Mouse (Mus musculus) lung, embryonic 16.5 days (tissue): Measurements from ENCODE around the gene Tmem161b. TPM values are rescaled to one million over a fixed set of nuclear protein-coding genes. Genes with fewer than 3 reads are reported as not detected.
"Not testable (repeated sequence)": the region's sequence is repeated elsewhere in the genome, so short reads cannot be mapped to it uniquely, and the experiment has no call there.

Experiments used
- ATAC-seq: fragments of 200-750 bp; cut with Nextera tagmentation; 2 replicates; pipeline ENCODE4 v1.8.0; 2017; ENCODE audit warnings: low read depth, mild to moderate bottlenecking, moderate library complexity
- H3K27ac ChIP-seq: fragments of 300-500 bp; sonication (generic); 2 replicates; pipeline ENCODE4 v1.5.1; 2014; ENCODE audit warnings: mild to moderate bottlenecking, control low read depth, low read length
- H3K27me3 ChIP-seq: fragments of 300-500 bp; sonication (generic); 2 replicates; pipeline ENCODE4 v1.6.1; 2014; ENCODE audit warnings: low read depth, low read length, mixed read lengths; ENCODE audit not compliant: control insufficient read depth, insufficient read depth
- H3K36me3 ChIP-seq: fragments of 300-500 bp; sonication (generic); 2 replicates; pipeline ENCODE4 v1.6.1; 2014; ENCODE audit warnings: low read length; ENCODE audit not compliant: control insufficient read depth, insufficient read depth
- H3K4me1 ChIP-seq: fragments of 300-500 bp; sonication (generic); replicated peaks from 2 replicates; pipeline ENCODE4 v1.6.1; 2014; ENCODE audit warnings: low read length, mixed read lengths; ENCODE audit not compliant: control insufficient read depth, insufficient read depth
- H3K4me2 ChIP-seq: fragments of 300-500 bp; sonication (generic); 2 replicates; pipeline ENCODE4 v1.6.1; 2014; ENCODE audit warnings: low read depth, low read length, control low read depth
- H3K4me3 ChIP-seq: fragments of 300-500 bp; sonication (generic); 2 replicates; pipeline ENCODE4 v1.5.1; 2014; ENCODE audit warnings: mild to moderate bottlenecking, low read length, control low read depth
- H3K9ac ChIP-seq: fragments of 300-500 bp; sonication (generic); 2 replicates; pipeline ENCODE4 v1.6.1; 2014; ENCODE audit warnings: low read length, control low read depth
- H3K9me3 ChIP-seq: fragments of 300-500 bp; sonication (generic); 2 replicates; pipeline ENCODE4 v1.6.1; 2016; ENCODE audit warnings: low read length; ENCODE audit not compliant: control insufficient read depth
- WGBS: fragments of 180-500 bp; shearing (Covaris S2); extraction: QIAGEN DNeasy Blood & Tissue Kit; methylation state at CpG from one replicate; pipeline ENCODE4 v1.1.7; 2014; 5-methylcytosine and 5-hydroxymethylcytosine counted together
- polyA plus RNA-seq: library from polyadenylated mRNA; unstranded; fragments of >200 nt; fragmentation: Nextera tagmentation; extraction: Ambion mirVana; gene quantifications from 2 replicates; pipeline ENCODE4 v1.2.1, GENCODE M21; 2015

Gene Tmem161b
- 12.4 and 14.6 TPM in 2 replicates for polyA plus RNA-seq

GRCm38 (mm10) chr13:84221820-84222681, at the start of gene Tmem161b:
Tmem161b (plus strand) TSS chr13:84222296.
- under 1% methylated on average over 50 of the region's 52 CpGs for WGBS
- Histone ChIP-seq H3K9me3 (no peaks in the 10 kb centered on the region), H3K4me2 (peak within 1 kb of the TSS; percentile 82), H3K27ac (peak within 1 kb of the TSS; percentile 68), H3K4me3 (peak within 1 kb of the TSS; percentile 73), H3K4me1 (peaks cover 8% of the 10 kb centered on the region), H3K27me3 (no peaks in the 10 kb centered on the region), H3K36me3 (no peaks in the 10 kb centered on the region), H3K9ac (peak within 1 kb of the TSS; percentile 87)
- peak; percentile 100 for ATAC-seq

- not testable (repeated sequence) for H3K9ac ChIP-seq, H3K9me3 ChIP-seq, H3K27me3 ChIP-seq, H3K4me1 ChIP-seq, H3K27ac ChIP-seq, H3K36me3 ChIP-seq, ATAC-seq, H3K4me3 ChIP-seq, H3K4me2 ChIP-seq
These were observed 36.3 kb upstream of the Tmem161b start for GRCm38 (mm10) chr13:84185835-84186234.

GRCm38 (mm10) chr13:84192723-84193122, 29.4 kb upstream of the Tmem161b start:
- Histone ChIP-seq H3K9me3 (no peaks in the 10 kb centered on the region), H3K27ac (no peak overlapping the region), H3K4me2 (no peak overlapping the region), H3K27me3 (no peaks in the 10 kb centered on the region), H3K9ac (no peak overlapping the region), H3K4me1 (no peaks in the 10 kb centered on the region), H3K36me3 (no peaks in the 10 kb centered on the region), H3K4me3 (no peak overlapping the region)
- no peak for ATAC-seq
- WGBS: 65% methylated on average over 3 of the region's 3 CpGs

GRCm38 (mm10) chr13:84222682-84222992, 541 bp downstream of the Tmem161b start:
- 3% methylated on average over 10 of the region's 10 CpGs for WGBS
- Histone ChIP-seq H3K4me1 (peaks cover 8% of the 10 kb centered on the region), H3K4me2 (peak overlapping the region; percentile 82), H3K27me3 (no peaks in the 10 kb centered on the region), H3K27ac (peak overlapping the region; percentile 68), H3K9me3 (no peaks in the 10 kb centered on the region), H3K4me3 (peak overlapping the region; percentile 73), H3K36me3 (no peaks in the 10 kb centered on the region), H3K9ac (peak overlapping the region; percentile 87)
- no peak for ATAC-seq

GRCm38 (mm10) chr13:84223018-84223417, 922 bp downstream of the Tmem161b start:
- Histone ChIP-seq H3K36me3 (no peaks in the 10 kb centered on the region), H3K4me3 (peak overlapping the region; percentile 73), H3K9me3 (no peaks in the 10 kb centered on the region), H3K4me2 (peak overlapping the region; percentile 82), H3K9ac (peak overlapping the region; percentile 87), H3K27ac (no peak overlapping the region), H3K27me3 (no peaks in the 10 kb centered on the region), H3K4me1 (peaks cover 8% of the 10 kb centered on the region)
- no peak for ATAC-seq
- 36% methylated on average over 5 of the region's 5 CpGs for WGBS

GRCm38 (mm10) chr13:84234019-84234418, 11.9 kb downstream of the Tmem161b start:
- no peaks in the 10 kb centered on the region for H3K4me1 ChIP-seq
- H3K27me3 ChIP-seq: no peaks in the 10 kb centered on the region
- H3K4me3 ChIP-seq: no peak overlapping the region
- H3K27ac ChIP-seq: no peak overlapping the region
- H3K4me2 ChIP-seq: no peak overlapping the region
- no peak overlapping the region for H3K9ac ChIP-seq
- peaks cover 15% of the 10 kb centered on the region for H3K9me3 ChIP-seq
- 83% methylated on average over 2 of the region's 2 CpGs for WGBS
- H3K36me3 ChIP-seq: peaks cover 7% of the 10 kb centered on the region
- no peak for ATAC-seq

- no peak for ATAC-seq
- H3K27me3 ChIP-seq: no peaks in the 10 kb centered on the region
These were observed 14.7 kb downstream of the Tmem161b start for GRCm38 (mm10) chr13:84236768-84237167.

GRCm38 (mm10) chr13:84238184-84238583, 16.1 kb downstream of the Tmem161b start:
- Histone ChIP-seq H3K27me3 (no peaks in the 10 kb centered on the region), H3K9ac (no peak overlapping the region), H3K9me3 (peaks cover 15% of the 10 kb centered on the region), H3K27ac (no peak overlapping the region), H3K4me3 (no peak overlapping the region), H3K4me1 (no peaks in the 10 kb centered on the region), H3K4me2 (no peak overlapping the region), H3K36me3 (peaks cover 7% of the 10 kb centered on the region)
- no peak for ATAC-seq

More at GRCm38 (mm10) chr13:84236768-84237167, 14.7 kb downstream of the Tmem161b start:
- no peak overlapping the region for H3K27ac ChIP-seq
- no peaks in the 10 kb centered on the region for H3K4me1 ChIP-seq
- H3K4me3 ChIP-seq: no peak overlapping the region
- H3K4me2 ChIP-seq: no peak overlapping the region
- 88% methylated on average over 7 of the region's 7 CpGs for WGBS
- H3K9ac ChIP-seq: no peak overlapping the region
- peaks cover 15% of the 10 kb centered on the region for H3K9me3 ChIP-seq
- peaks cover 7% of the 10 kb centered on the region for H3K36me3 ChIP-seq

- no peaks in the 10 kb centered on the region for H3K27me3 ChIP-seq
These were observed 26.0 kb downstream of the Tmem161b start for GRCm38 (mm10) chr13:84248065-84248464.

More at GRCm38 (mm10) chr13:84248065-84248464, 26.0 kb downstream of the Tmem161b start:
- no peak overlapping the region for H3K27ac ChIP-seq
- H3K4me3 ChIP-seq: no peak overlapping the region
- H3K9me3 ChIP-seq: no peaks in the 10 kb centered on the region
- no peak overlapping the region for H3K9ac ChIP-seq
- no peaks in the 10 kb centered on the region for H3K36me3 ChIP-seq
- 91% methylated on average over 3 of the region's 3 CpGs for WGBS
- no peaks in the 10 kb centered on the region for H3K4me1 ChIP-seq
- no peak for ATAC-seq
- no peak overlapping the region for H3K4me2 ChIP-seq
